Mouse (Mus musculus): ENCODE data around the gene Dach1. TPM values are rescaled to one million over a fixed set of nuclear protein-coding genes. Genes with fewer than 3 reads are reported as not detected.

Gene Dach1
- polyA plus RNA-seq, 1 experiment from 2014 or later, result 9.4 TPM

DNA sequence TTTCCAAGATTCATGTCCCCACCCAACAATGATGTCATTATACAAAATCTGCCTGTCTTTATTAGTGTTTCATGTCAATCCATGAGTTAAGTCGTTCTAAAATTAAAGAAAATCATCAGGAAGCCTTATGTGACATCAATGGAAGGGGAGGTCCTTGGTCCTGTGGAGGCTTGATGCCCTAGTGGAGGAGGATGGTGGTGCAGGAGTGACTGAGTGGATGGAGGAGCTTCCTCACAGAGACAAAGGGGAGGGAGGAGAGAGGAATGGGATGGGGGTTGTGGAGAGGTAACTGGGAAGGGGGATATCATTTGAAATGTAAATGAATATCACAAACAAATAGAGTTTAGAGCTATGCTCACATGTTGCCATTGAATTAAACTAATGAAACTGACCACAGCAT lies 287.6 kb downstream of the Dach1 start:
- no peaks in the 10 kb centered on the region for H3K27me3 ChIP-seq (ENCODE audit: control insufficient read depth, insufficient read depth, low read depth, low read length)
- no peak overlapping the region for H3K27ac ChIP-seq (ENCODE audit: low read length)
- H3K9ac ChIP-seq (ENCODE audit: low read depth, low read length), result no peak overlapping the region
- no peak overlapping the region for H3K4me3 ChIP-seq (ENCODE audit: low read depth, low read length)
- 38% methylated on average over 1 of the region's 1 CpGs for WGBS
- H3K9me3 ChIP-seq (replicated peaks; ENCODE audit: control insufficient read depth, low read length, poor library complexity, severe bottlenecking), result no peaks in the 10 kb centered on the region
- no peak overlapping the region for H3K4me2 ChIP-seq (ENCODE audit: low read length)
- no peak for ATAC-seq
- no peaks in the 10 kb centered on the region for H3K36me3 ChIP-seq (ENCODE audit: control insufficient read depth, insufficient read depth, low read length)
- H3K4me1 ChIP-seq (ENCODE audit: control insufficient read depth, insufficient read depth, low read length), result no peaks in the 10 kb centered on the region

DNA sequence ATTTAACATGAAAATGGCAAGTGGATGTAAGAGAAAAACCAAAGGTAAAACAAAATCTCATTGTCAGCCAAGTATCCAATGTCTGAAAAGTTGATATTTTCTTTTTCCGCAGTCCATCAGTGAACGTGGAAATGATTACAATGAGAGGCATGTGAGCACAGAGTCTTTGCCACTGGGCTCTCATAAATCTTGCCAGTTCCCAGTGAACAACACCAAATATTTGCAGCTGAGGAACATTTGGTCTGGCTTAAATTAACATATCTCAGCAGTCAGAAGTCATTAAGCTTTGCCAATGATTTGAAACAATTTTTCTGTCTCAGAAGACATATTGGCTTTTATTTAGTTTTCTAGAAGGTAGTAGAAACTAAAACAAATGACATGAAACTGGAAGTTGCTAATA lies 298.6 kb downstream of the Dach1 start:
- no peaks in the 10 kb centered on the region for H3K27me3 ChIP-seq (ENCODE audit: control insufficient read depth, insufficient read depth, low read depth, low read length)
- no peak overlapping the region for H3K4me3 ChIP-seq (ENCODE audit: low read depth, low read length)
- WGBS, result 93% methylated on average over 2 of the region's 2 CpGs
- no peak overlapping the region for H3K9ac ChIP-seq (ENCODE audit: low read depth, low read length)
- no peak for ATAC-seq
- no peaks in the 10 kb centered on the region for H3K36me3 ChIP-seq (ENCODE audit: control insufficient read depth, insufficient read depth, low read length)
- no peaks in the 10 kb centered on the region for H3K9me3 ChIP-seq (replicated peaks; ENCODE audit: control insufficient read depth, low read length, poor library complexity, severe bottlenecking)
- peaks cover 4% of the 10 kb centered on the region; the same call in 1 of the 2 replicates for H3K4me1 ChIP-seq (ENCODE audit: control insufficient read depth, insufficient read depth, low read length)
- H3K4me2 ChIP-seq (ENCODE audit: low read length), result no peak overlapping the region
- H3K27ac ChIP-seq (ENCODE audit: low read length), result no peak overlapping the region

GRCm38 (mm10) chr14:97858384-97858783 lies 311.2 kb downstream of the Dach1 start:
- 52% methylated on average over 3 of the region's 3 CpGs for WGBS

GRCm38 (mm10) chr14:97857276-97857675 lies 312.3 kb downstream of the Dach1 start:
- Histone ChIP-seq H3K4me1 (ENCODE audit: control insufficient read depth, insufficient read depth, low read length) (no peaks in the 10 kb centered on the region), H3K27me3 (ENCODE audit: control insufficient read depth, insufficient read depth, low read depth, low read length) (no peaks in the 10 kb centered on the region), H3K27ac (ENCODE audit: low read length) (no peak overlapping the region), H3K4me3 (ENCODE audit: low read depth, low read length) (no peak overlapping the region), H3K9ac (ENCODE audit: low read depth, low read length) (no peak overlapping the region), H3K4me2 (ENCODE audit: low read length) (no peak overlapping the region), H3K9me3 (replicated peaks; ENCODE audit: control insufficient read depth, low read length, poor library complexity, severe bottlenecking) (no peaks in the 10 kb centered on the region), H3K36me3 (ENCODE audit: control insufficient read depth, insufficient read depth, low read length) (no peaks in the 10 kb centered on the region)
- WGBS, result 49% methylated on average over 2 of the region's 2 CpGs
- ATAC-seq, result no peak

More at GRCm38 (mm10) chr14:97858384-97858783, 311.2 kb downstream of the Dach1 start:
- Histone ChIP-seq H3K27ac (ENCODE audit: low read length) (no peak overlapping the region), H3K4me1 (ENCODE audit: control insufficient read depth, insufficient read depth, low read length) (no peaks in the 10 kb centered on the region), H3K36me3 (ENCODE audit: control insufficient read depth, insufficient read depth, low read length) (no peaks in the 10 kb centered on the region), H3K9ac (ENCODE audit: low read depth, low read length) (no peak overlapping the region), H3K9me3 (replicated peaks; ENCODE audit: control insufficient read depth, low read length, poor library complexity, severe bottlenecking) (no peaks in the 10 kb centered on the region), H3K4me3 (ENCODE audit: low read depth, low read length) (no peak overlapping the region), H3K4me2 (ENCODE audit: low read length) (no peak overlapping the region), H3K27me3 (ENCODE audit: control insufficient read depth, insufficient read depth, low read depth, low read length) (no peaks in the 10 kb centered on the region)
- ATAC-seq, result no peak

- Histone ChIP-seq H3K36me3 (ENCODE audit: control insufficient read depth, insufficient read depth, low read length) (no peaks in the 10 kb centered on the region), H3K4me3 (ENCODE audit: low read depth, low read length) (no peak overlapping the region), H3K4me2 (ENCODE audit: low read length) (no peak overlapping the region), H3K4me1 (ENCODE audit: control insufficient read depth, insufficient read depth, low read length) (no peaks in the 10 kb centered on the region), H3K27me3 (ENCODE audit: control insufficient read depth, insufficient read depth, low read depth, low read length) (no peaks in the 10 kb centered on the region), H3K9ac (ENCODE audit: low read depth, low read length) (no peak overlapping the region), H3K9me3 (replicated peaks; ENCODE audit: control insufficient read depth, low read length, poor library complexity, severe bottlenecking) (no peaks in the 10 kb centered on the region), H3K27ac (ENCODE audit: low read length) (no peak overlapping the region)
- WGBS, result 48% methylated on average over 1 of the region's 1 CpGs
- no peak for ATAC-seq
Measured at GRCm38 (mm10) chr14:97855345-97855744, 314.2 kb downstream of the Dach1 start.

DNA sequence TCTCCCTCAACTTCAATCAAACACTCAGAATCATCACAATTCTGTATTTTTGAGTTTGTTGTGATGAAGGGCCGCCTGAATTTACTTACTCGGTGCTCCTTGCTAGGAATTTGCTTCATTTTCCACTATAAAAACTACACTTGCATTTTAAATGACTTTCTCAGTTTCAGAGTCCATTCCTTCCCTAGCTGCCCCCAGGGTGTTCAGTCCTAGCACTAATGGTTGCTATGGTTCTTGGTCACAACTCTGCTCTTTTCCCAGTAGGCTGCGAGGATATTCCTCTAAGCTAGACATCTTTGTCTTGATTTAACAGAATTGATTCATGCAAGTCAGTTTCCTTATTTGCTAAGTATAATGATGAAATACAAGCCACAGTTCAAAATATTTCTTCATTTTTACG lies 319.1 kb downstream of the Dach1 start:
- H3K4me1 ChIP-seq (ENCODE audit: control insufficient read depth, insufficient read depth, low read length), result no peaks in the 10 kb centered on the region
- no peaks in the 10 kb centered on the region for H3K36me3 ChIP-seq (ENCODE audit: control insufficient read depth, insufficient read depth, low read length)
- WGBS, result 49% methylated on average over 4 of the region's 4 CpGs
- no peak overlapping the region for H3K4me2 ChIP-seq (ENCODE audit: low read length)
- no peak overlapping the region for H3K9ac ChIP-seq (ENCODE audit: low read depth, low read length)
- H3K4me3 ChIP-seq (ENCODE audit: low read depth, low read length), result no peak overlapping the region
- H3K27me3 ChIP-seq (ENCODE audit: control insufficient read depth, insufficient read depth, low read depth, low read length), result no peaks in the 10 kb centered on the region
- no peak overlapping the region for H3K27ac ChIP-seq (ENCODE audit: low read length)
- H3K9me3 ChIP-seq (replicated peaks; ENCODE audit: control insufficient read depth, low read length, poor library complexity, severe bottlenecking), result no peaks in the 10 kb centered on the region
- ATAC-seq, result no peak

GRCm38 (mm10) chr14:97847641-97848040 lies 321.9 kb downstream of the Dach1 start:
- Histone ChIP-seq H3K36me3 (ENCODE audit: control insufficient read depth, insufficient read depth, low read length) (no peaks in the 10 kb centered on the region), H3K9ac (ENCODE audit: low read depth, low read length) (no peak overlapping the region), H3K27ac (ENCODE audit: low read length) (no peak overlapping the region), H3K27me3 (ENCODE audit: control insufficient read depth, insufficient read depth, low read depth, low read length) (no peaks in the 10 kb centered on the region), H3K4me2 (ENCODE audit: low read length) (no peak overlapping the region), H3K9me3 (replicated peaks; ENCODE audit: control insufficient read depth, low read length, poor library complexity, severe bottlenecking) (no peaks in the 10 kb centered on the region), H3K4me3 (ENCODE audit: low read depth, low read length) (no peak overlapping the region), H3K4me1 (ENCODE audit: control insufficient read depth, insufficient read depth, low read length) (no peaks in the 10 kb centered on the region)
- 60% methylated on average over 1 of the region's 1 CpGs for WGBS
- ATAC-seq, result no peak

DNA sequence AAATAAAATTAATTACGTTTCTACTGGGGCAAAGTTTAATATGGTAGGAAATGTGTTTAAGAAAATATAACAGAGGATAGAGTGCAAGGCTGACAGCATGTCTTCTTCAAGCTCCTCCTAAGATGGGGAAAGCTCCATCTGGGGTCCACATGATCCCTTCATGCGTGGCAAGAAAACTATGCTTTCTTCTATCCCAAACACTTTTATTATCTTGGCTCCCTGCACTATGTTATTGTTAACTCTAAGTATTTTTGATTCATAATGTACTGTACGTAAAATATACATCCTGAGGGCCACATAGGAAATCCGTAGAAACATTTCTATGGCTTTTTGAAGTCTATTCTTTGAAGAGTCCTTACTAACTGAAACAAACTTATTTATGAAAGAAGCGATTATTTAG lies 330.3 kb downstream of the Dach1 start:
- Histone ChIP-seq H3K4me1 (ENCODE audit: control insufficient read depth, insufficient read depth, low read length) (no peaks in the 10 kb centered on the region), H3K27ac (ENCODE audit: low read length) (no peak overlapping the region), H3K9me3 (replicated peaks; ENCODE audit: control insufficient read depth, low read length, poor library complexity, severe bottlenecking) (no peaks in the 10 kb centered on the region), H3K36me3 (ENCODE audit: control insufficient read depth, insufficient read depth, low read length) (no peaks in the 10 kb centered on the region), H3K4me3 (ENCODE audit: low read depth, low read length) (no peak overlapping the region), H3K4me2 (ENCODE audit: low read length) (no peak overlapping the region), H3K27me3 (ENCODE audit: control insufficient read depth, insufficient read depth, low read depth, low read length) (no peaks in the 10 kb centered on the region), H3K9ac (ENCODE audit: low read depth, low read length) (no peak overlapping the region)
- WGBS, result 88% methylated on average over 5 of the region's 5 CpGs
- ATAC-seq, result no peak

DNA sequence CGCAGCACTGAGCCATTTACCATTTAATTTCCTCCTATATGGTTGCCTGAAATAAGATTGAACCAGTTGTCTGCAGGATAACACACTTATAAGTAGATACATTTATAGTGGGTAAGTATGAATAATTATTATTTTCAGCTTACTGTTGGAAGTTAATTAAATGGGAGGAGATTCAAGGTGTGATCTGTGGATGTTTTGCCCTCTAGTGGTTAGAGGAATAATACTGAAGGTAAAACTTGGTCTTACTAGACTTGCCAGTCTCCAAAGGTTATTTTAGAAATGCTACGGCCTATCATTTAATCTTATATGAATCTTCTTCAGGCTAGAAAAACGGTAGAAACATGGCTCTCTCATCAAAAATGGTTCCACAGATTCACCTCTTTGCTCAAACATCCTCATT lies 339.7 kb downstream of the Dach1 start:
- Histone ChIP-seq H3K27ac (ENCODE audit: low read length) (no peak overlapping the region), H3K4me1 (ENCODE audit: control insufficient read depth, insufficient read depth, low read length) (no peaks in the 10 kb centered on the region), H3K4me2 (ENCODE audit: low read length) (no peak overlapping the region), H3K4me3 (ENCODE audit: low read depth, low read length) (no peak overlapping the region), H3K9ac (ENCODE audit: low read depth, low read length) (no peak overlapping the region), H3K9me3 (replicated peaks; ENCODE audit: control insufficient read depth, low read length, poor library complexity, severe bottlenecking) (no peaks in the 10 kb centered on the region), H3K36me3 (ENCODE audit: control insufficient read depth, insufficient read depth, low read length) (no peaks in the 10 kb centered on the region), H3K27me3 (ENCODE audit: control insufficient read depth, insufficient read depth, low read depth, low read length) (no peaks in the 10 kb centered on the region)
- WGBS, result 77% methylated on average over 3 of the region's 3 CpGs
- no peak for ATAC-seq

Data from midbrain, embryonic 16.5 days (tissue).